Mouse (Mus musculus) heart, postnatal 0 days (tissue): ENCODE data around the gene Gm9857. TPM values are rescaled to one million over a fixed set of nuclear protein-coding genes. Genes with fewer than 3 reads are reported as not detected.

Experiments
- ATAC-seq: fragments of 200-750 bp; cut with Nextera tagmentation; 2 replicates; pipeline ENCODE4 v1.8.0; 2017; ENCODE audit warnings: low read depth, moderate number of reproducible peaks, moderate library complexity; ENCODE audit not compliant: insufficient read depth
- DNase-seq: peaks from one replicate; pipeline ENCODE4 v3.0.0-alpha.2; 2016; ENCODE audit warnings: low spot score
- H3K27ac ChIP-seq: fragments of 300-500 bp; sonication (generic); 2 replicates; pipeline ENCODE4 v1.5.1; 2014; ENCODE audit warnings: low read depth, mild to moderate bottlenecking
- H3K27me3 ChIP-seq: fragments of 300-500 bp; sonication (generic); 2 replicates; pipeline ENCODE4 v1.6.1; 2014; ENCODE audit warnings: low read length, mixed read lengths; ENCODE audit not compliant: control insufficient read depth, insufficient read depth
- H3K36me3 ChIP-seq: fragments of 300-500 bp; sonication (generic); replicated peaks from 2 replicates; pipeline ENCODE4 v1.6.1; 2014; ENCODE audit warnings: low read length, mixed read lengths; ENCODE audit not compliant: control insufficient read depth, insufficient read depth
- H3K4me1 ChIP-seq: fragments of 300-500 bp; sonication (generic); 2 replicates; pipeline ENCODE4 v1.6.1; 2014; ENCODE audit warnings: antibody characterized with exemption; ENCODE audit not compliant: control insufficient read depth, insufficient read depth
- H3K4me2 ChIP-seq: fragments of 300-500 bp; sonication (generic); 2 replicates; pipeline ENCODE4 v1.6.1; 2014; ENCODE audit warnings: low read depth, mild to moderate bottlenecking, low read length, moderate library complexity
- H3K4me3 ChIP-seq: fragments of 300-500 bp; sonication (generic); 2 replicates; pipeline ENCODE4 v1.5.1; 2014; ENCODE audit warnings: low read depth, low read length
- H3K9ac ChIP-seq: fragments of 300-500 bp; sonication (generic); replicated peaks from 2 replicates; pipeline ENCODE4 v1.6.1; 2014; ENCODE audit warnings: low read depth, low read length, mixed read lengths
- H3K9me3 ChIP-seq: fragments of 300-500 bp; sonication (generic); replicated peaks from 2 replicates; pipeline ENCODE4 v1.6.1; 2016; ENCODE audit warnings: low read length; ENCODE audit not compliant: control insufficient read depth
- CTCF ChIP-seq: IDR thresholded peaks from 2 replicates; pipeline ENCODE4 v1.5.1; 2016; ENCODE audit warnings: antibody characterized with exemption, control low read depth, low read depth
- EP300 ChIP-seq: IDR thresholded peaks from 2 replicates; pipeline ENCODE4 v1.6.1; 2016; ENCODE audit warnings: antibody characterized with exemption, low read depth
- WGBS: fragments of 180-500 bp; shearing (Covaris S2); extraction: QIAGEN DNeasy Blood & Tissue Kit; methylation state at CpG from one replicate; pipeline ENCODE4 v1.1.7; 2014; 5-methylcytosine and 5-hydroxymethylcytosine counted together
- polyA plus RNA-seq: library from polyadenylated mRNA; unstranded; fragments of >200 nt; fragmentation: Nextera tagmentation; extraction: Ambion mirVana; gene quantifications from 2 replicates; pipeline ENCODE4 v1.2.1, GENCODE M21; 2015
- total RNA-seq: library from RNA; depleted of rRNA; stranded (reverse); fragments of >200 nt; gene quantifications from 2 replicates; pipeline ENCODE4 v1.2.3, GENCODE M21; 2014; ENCODE audit warnings: low replicate concordance; rRNA removed

Gene Gm9857
- total and polyA plus RNA-seq, 2 experiments from 2014 or later = not detected

DNA sequence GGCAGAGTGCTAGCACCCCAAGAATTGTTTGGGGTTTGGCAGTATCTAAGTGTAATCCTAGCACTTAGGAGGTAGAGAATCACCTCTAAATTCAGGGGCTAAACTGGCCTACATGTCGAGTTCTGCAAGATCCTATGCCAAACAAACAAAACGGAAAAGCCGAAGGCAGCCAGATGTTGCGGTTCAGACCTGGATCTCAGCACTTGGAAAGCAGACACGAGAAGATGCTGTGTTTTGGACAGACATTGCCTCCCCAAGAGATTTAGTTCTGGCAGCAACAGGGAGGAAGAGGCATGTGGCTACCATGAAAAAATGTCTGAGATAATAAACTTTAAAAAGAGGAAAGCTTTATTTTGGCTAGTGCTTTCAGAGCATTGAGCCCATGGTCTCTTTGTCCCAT is 39.6 kb downstream of the Gm9857 start:
- Histone ChIP-seq H3K4me1 (no peaks in the 10 kb centered on the region), H3K27me3 (no peaks in the 10 kb centered on the region), H3K4me3 (no peak overlapping the region), H3K4me2 (no peak overlapping the region), H3K36me3 (peaks cover 31% of the 10 kb centered on the region), H3K9me3 (no peaks in the 10 kb centered on the region), H3K9ac (no peak overlapping the region), H3K27ac (no peak overlapping the region)
- 76% methylated on average over 5 of the region's 5 CpGs for WGBS
- TF ChIP-seq EP300 = no peak
- TF ChIP-seq CTCF = no peak
- ATAC-seq (no peak), DNase-seq (no peak)

DNA sequence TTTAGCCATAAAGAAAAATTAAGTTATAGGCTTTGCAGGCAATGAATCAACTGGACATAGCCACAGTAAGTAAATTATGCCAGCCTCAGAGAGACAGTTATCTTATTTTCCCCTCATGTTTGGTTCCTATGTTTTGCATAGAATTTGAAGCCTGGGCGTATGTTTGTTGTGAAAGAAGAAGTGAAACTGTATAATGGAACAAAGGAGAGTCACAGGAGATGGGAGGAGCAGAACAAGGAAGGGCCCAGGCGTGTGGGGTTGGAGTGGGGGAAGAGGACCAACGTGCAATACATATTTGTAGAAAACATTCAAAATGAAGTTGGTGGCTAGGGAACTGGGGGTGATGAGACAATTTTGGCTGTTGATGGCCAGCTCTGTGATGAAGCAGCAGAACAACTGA is 40.1 kb downstream of the Gm9857 start:
- ATAC-seq (no peak), DNase-seq (no peak)
- Histone ChIP-seq H3K36me3 (peaks cover 27% of the 10 kb centered on the region), H3K4me2 (no peak overlapping the region), H3K27me3 (no peaks in the 10 kb centered on the region), H3K4me1 (no peaks in the 10 kb centered on the region), H3K9me3 (no peaks in the 10 kb centered on the region), H3K9ac (no peak overlapping the region), H3K27ac (no peak overlapping the region), H3K4me3 (no peak overlapping the region)
- WGBS = 68% methylated on average over 3 of the region's 3 CpGs
- TF ChIP-seq EP300 (no peak), CTCF (no peak)

DNA sequence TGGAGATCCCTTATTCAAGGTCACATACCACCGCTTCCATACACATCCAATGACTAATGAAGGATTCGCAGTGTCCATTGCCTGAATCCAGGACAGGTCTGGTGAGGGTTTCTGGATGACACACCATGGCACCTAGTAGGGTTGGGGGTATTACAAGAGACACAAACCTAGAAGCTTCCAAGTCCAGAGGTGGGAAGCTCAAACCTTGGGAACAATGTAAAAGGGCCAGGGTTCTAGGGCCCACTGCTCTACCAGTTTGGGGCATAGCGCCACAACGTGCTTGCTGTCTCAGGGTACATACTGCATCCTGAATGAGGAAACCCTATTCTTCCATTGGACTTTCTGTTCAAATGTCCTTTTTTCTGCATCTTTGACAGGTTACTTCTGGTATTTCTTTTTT is 41.6 kb downstream of the Gm9857 start:
- DNase-seq = no peak
- H3K27ac ChIP-seq = no peak overlapping the region
- H3K4me2 ChIP-seq = no peak overlapping the region
- 95% methylated on average over 4 of the region's 4 CpGs for WGBS
- no peak overlapping the region for H3K4me3 ChIP-seq
- H3K9ac ChIP-seq = no peak overlapping the region
- H3K9me3 ChIP-seq = no peaks in the 10 kb centered on the region
- ATAC-seq = no peak
- H3K36me3 ChIP-seq = peaks cover 12% of the 10 kb centered on the region
- no peak for TF ChIP-seq CTCF
- no peak for TF ChIP-seq EP300
- no peaks in the 10 kb centered on the region for H3K27me3 ChIP-seq
- H3K4me1 ChIP-seq = no peaks in the 10 kb centered on the region

DNA sequence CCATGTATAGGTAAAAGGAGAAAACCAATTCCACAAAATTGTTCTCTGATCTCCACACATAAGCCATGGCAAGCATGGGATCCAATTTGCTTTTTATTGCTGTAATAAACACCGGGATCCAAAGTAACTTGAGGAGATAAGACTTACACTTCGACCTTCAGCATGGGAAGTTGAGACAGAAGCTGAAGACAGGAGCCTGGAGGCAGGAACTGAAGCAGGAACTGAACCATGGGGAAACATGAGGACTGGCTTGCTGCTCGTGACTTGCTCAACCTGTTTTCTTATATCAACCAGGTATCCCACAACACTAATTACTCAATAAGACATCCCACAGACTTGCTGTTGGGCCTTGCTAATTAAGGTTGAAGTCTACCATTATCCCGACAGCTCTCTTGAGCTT is 47.3 kb downstream of the Gm9857 start:
- no peak overlapping the region for H3K27ac ChIP-seq
- H3K27me3 ChIP-seq = no peaks in the 10 kb centered on the region
- TF ChIP-seq CTCF (no peak), EP300 (no peak)
- H3K9me3 ChIP-seq = no peaks in the 10 kb centered on the region
- 58% methylated on average over 4 of the region's 4 CpGs for WGBS
- DNase-seq = no peak
- H3K4me1 ChIP-seq = no peaks in the 10 kb centered on the region
- no peak overlapping the region for H3K4me3 ChIP-seq
- H3K9ac ChIP-seq = no peak overlapping the region
- H3K4me2 ChIP-seq = no peak overlapping the region
- no peaks in the 10 kb centered on the region for H3K36me3 ChIP-seq
- no peak for ATAC-seq

DNA sequence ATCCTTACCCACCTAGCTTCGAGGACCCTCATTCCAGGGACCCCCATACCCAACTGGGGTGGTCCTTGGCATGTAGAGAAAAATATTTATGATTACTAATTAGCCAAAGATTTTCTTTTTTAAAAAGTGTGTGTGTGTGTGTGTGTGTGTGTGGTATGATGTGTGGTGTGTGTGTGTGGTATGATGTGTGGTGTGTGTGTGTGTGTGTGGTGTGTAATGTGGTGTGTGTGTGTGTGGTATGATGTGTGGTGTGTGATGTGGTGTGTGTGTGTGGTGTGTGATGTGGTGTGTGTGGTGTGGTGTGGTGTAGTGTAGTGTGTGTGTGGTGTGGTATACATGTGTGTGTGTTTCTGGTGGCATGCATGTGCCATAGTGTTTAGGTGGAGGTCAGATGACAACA is 48.2 kb downstream of the Gm9857 start:
- TF ChIP-seq CTCF = no peak
- no peak for TF ChIP-seq EP300
- Histone ChIP-seq H3K36me3 (no peaks in the 10 kb centered on the region), H3K27me3 (no peaks in the 10 kb centered on the region), H3K4me1 (no peaks in the 10 kb centered on the region), H3K4me3 (no peak overlapping the region), H3K9me3 (no peaks in the 10 kb centered on the region), H3K27ac (no peak overlapping the region), H3K9ac (no peak overlapping the region), H3K4me2 (no peak overlapping the region)
- ATAC-seq (no peak), DNase-seq (no peak)
- WGBS = 64% methylated on average over 1 of the region's 1 CpGs

Other genes with a start within 250 kb of the Gm9857 start
- gene Gpsm2, start 218.1 kb downstream of the Gm9857 start, total RNA-seq = 8.7 and 15.8 TPM in 2 replicates
- 9.6 and 10.3 TPM in 2 replicates for gene Gpsm2, start 218.1 kb downstream of the Gm9857 start, polyA plus RNA-seq
- not detected in 2 replicates for gene Aknad1, start 200.8 kb downstream of the Gm9857 start, total RNA-seq
- gene Aknad1, start 200.8 kb downstream of the Gm9857 start, polyA plus RNA-seq = 0.05 TPM in 1 of 2 replicates, not detected in the other
- 12.8 and 28.1 TPM in 2 replicates for gene Stxbp3, start 99.9 kb downstream of the Gm9857 start, total RNA-seq
- 26.8 and 27.9 TPM in 2 replicates for gene Stxbp3, start 99.9 kb downstream of the Gm9857 start, polyA plus RNA-seq
- gene Fndc7, start 50.4 kb downstream of the Gm9857 start, total RNA-seq = 1.5 TPM in 1 of 2 replicates, not detected in the other
- 0.08 TPM in 1 of 2 replicates, not detected in the other for gene Fndc7, start 50.4 kb downstream of the Gm9857 start, polyA plus RNA-seq
- 25.2 and 33.8 TPM in 2 replicates for gene Prpf38b, start 28.7 kb downstream of the Gm9857 start, total RNA-seq
- 27.5 and 27.8 TPM in 2 replicates for gene Prpf38b, start 28.7 kb downstream of the Gm9857 start, polyA plus RNA-seq
- not detected in 2 replicates for gene Henmt1, start 572 bp downstream of the Gm9857 start, total RNA-seq
- not detected in 2 replicates for gene Henmt1, start 572 bp downstream of the Gm9857 start, polyA plus RNA-seq
- 16.5 and 23.2 TPM in 2 replicates for gene Fam102b, start 87.2 kb upstream of the Gm9857 start, total RNA-seq
- gene Fam102b, start 87.2 kb upstream of the Gm9857 start, polyA plus RNA-seq = 3.2 and 3.7 TPM in 2 replicates
- not detected in 2 replicates for gene Slc25a54, start 140.0 kb upstream of the Gm9857 start, total RNA-seq
- not detected in 2 replicates for gene Slc25a54, start 140.0 kb upstream of the Gm9857 start, polyA plus RNA-seq
- gene Slc25a24, start 182.7 kb upstream of the Gm9857 start, total RNA-seq = 12.0 and 25.0 TPM in 2 replicates
- gene Slc25a24, start 182.7 kb upstream of the Gm9857 start, polyA plus RNA-seq = 9.8 and 11.1 TPM in 2 replicates